Mouse (Mus musculus) kidney, embryonic 16.5 days (tissue): ENCODE results near the gene Nup62. TPM values are rescaled to one million over a fixed set of nuclear protein-coding genes. Genes with fewer than 3 reads are reported as not detected.

ENCODE experiments used
- ATAC-seq: fragments of 200-750 bp; cut with Nextera tagmentation; 2 replicates; pipeline ENCODE4 v1.8.0; 2017; ENCODE audit warnings: moderate TSS enrichment; ENCODE audit not compliant: low FRiP score, low TSS enrichment
- H3K27ac ChIP-seq: fragments of 300-500 bp; sonication (generic); 2 replicates; pipeline ENCODE4 v1.5.1; 2014; ENCODE audit warnings: low read length
- H3K27me3 ChIP-seq: fragments of 300-500 bp; sonication (generic); 2 replicates; pipeline ENCODE4 v1.6.1; 2014; ENCODE audit warnings: low read length, control low read depth, mixed read lengths; ENCODE audit not compliant: insufficient read depth
- H3K36me3 ChIP-seq: fragments of 300-500 bp; sonication (generic); 2 replicates; pipeline ENCODE4 v1.6.1; 2014; ENCODE audit warnings: low read length, control low read depth, mixed read lengths; ENCODE audit not compliant: insufficient read depth
- H3K4me1 ChIP-seq: fragments of 300-500 bp; sonication (generic); 2 replicates; pipeline ENCODE4 v1.6.1; 2014; ENCODE audit warnings: low read length, control low read depth, mixed read lengths; ENCODE audit not compliant: insufficient read depth
- H3K4me2 ChIP-seq: fragments of 300-500 bp; sonication (generic); replicated peaks from 2 replicates; pipeline ENCODE4 v1.6.1; 2014; ENCODE audit warnings: low read depth, low read length
- H3K4me3 ChIP-seq: fragments of 300-500 bp; sonication (generic); 2 replicates; pipeline ENCODE4 v1.5.1; 2014; ENCODE audit warnings: mild to moderate bottlenecking, low read length
- H3K9ac ChIP-seq: fragments of 300-500 bp; sonication (generic); replicated peaks from 2 replicates; pipeline ENCODE4 v1.6.1; 2014; ENCODE audit warnings: low read length
- H3K9me3 ChIP-seq: fragments of 300-500 bp; sonication (generic); 2 replicates; pipeline ENCODE4 v1.6.1; 2016; ENCODE audit warnings: low read length, control low read depth
- WGBS: fragments of 180-500 bp; shearing (Covaris S2); extraction: QIAGEN DNeasy Blood & Tissue Kit; methylation state at CpG from one replicate; pipeline ENCODE4 v1.1.7; 2014; 5-methylcytosine and 5-hydroxymethylcytosine counted together
- polyA plus RNA-seq: library from polyadenylated mRNA; unstranded; fragments of >200 nt; fragmentation: Nextera tagmentation; extraction: Ambion mirVana; gene quantifications from 2 replicates; pipeline ENCODE4 v1.2.1, GENCODE M21; 2015

Gene Nup62
- polyA plus RNA-seq: 99.9 and 105 TPM in 2 replicates

DNA sequence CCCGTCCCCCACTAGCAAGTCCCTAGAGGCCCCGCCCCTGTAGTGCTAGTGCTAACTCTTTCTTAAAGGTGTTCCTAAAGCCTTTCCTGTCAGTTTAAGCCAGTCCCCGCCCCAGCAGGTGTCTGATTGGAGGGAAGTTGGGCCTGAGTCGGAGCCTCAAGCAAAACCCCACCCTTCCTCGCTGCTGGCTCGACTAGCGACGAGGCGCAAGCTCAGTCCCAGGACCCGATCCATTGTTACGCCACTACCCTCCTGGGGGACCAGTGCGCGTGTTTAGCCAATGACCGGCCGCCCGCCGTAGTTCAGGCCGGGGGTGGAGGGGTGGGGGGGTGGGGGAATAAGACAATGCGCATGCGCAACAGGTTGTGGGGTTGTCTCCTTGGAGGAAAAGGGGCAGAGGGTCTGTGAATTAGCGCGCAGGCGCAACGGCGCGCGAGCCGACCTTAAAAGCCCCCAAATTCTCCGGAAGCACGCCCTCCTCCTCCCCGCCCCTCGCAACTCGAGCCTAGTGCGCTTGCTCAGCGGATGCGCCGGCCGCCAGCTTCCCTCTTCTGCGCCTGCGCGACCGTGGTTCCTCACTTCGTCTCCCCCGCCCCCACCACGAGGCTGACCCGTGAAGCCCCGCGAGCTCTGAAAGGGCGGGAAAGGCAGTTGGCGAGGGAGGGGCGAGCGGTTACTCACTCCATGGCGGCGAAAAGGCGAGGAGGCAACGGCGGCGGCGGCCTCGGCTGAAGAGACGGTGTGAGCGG lies at the start of gene Nup62, which contains the start of gene Il4i1:
TSS of gene Nup62 (plus strand) at position 368 of the 749 bp plus-strand sequence.
TSS of gene Il4i1 (plus strand) at position 667 of the 749 bp plus-strand sequence.
- Histone ChIP-seq H3K4me3 (peak within 1 kb of the TSS; percentile 63), H3K27me3 (no peaks in the 10 kb centered on the region), H3K27ac (peak within 1 kb of the TSS; percentile 97), H3K4me1 (peaks cover 36% of the 10 kb centered on the region), H3K36me3 (peaks cover 12% of the 10 kb centered on the region), H3K9ac (peak within 1 kb of the TSS; percentile 95), H3K4me2 (peak within 1 kb of the TSS; percentile 62), H3K9me3 (no peaks in the 10 kb centered on the region)
- ATAC-seq: peak; percentile 96
- WGBS: under 1% methylated on average over 59 of the region's 62 CpGs

DNA sequence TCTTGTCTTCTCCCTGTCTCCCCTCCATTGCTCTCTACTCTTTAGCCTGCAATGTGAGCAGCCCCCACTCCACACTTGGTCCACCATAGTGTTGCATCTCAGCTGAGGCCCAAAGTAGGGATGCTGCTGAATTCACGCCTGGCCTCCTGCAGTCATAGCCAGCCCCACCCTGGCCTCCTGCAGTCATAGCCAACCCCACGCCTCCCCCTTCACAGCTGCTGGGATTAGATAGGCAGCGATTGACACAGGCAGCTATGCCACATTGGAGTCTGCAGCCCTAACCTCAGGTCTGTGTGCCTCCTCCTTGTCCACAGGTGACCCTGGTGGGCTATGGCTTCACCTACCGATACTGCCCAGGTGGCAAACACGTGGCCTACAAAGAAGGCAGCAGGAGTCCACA lies 47.8 kb upstream of the Nup62 start:
- H3K4me1 ChIP-seq: no peaks in the 10 kb centered on the region
- H3K27ac ChIP-seq: no peak overlapping the region
- no peaks in the 10 kb centered on the region for H3K9me3 ChIP-seq
- no peak overlapping the region for H3K4me2 ChIP-seq
- WGBS: 86% methylated on average over 5 of the region's 5 CpGs
- peaks cover 40% of the 10 kb centered on the region for H3K36me3 ChIP-seq
- no peak overlapping the region for H3K4me3 ChIP-seq
- H3K27me3 ChIP-seq: no peaks in the 10 kb centered on the region
- H3K9ac ChIP-seq: no peak overlapping the region
- no peak for ATAC-seq

DNA sequence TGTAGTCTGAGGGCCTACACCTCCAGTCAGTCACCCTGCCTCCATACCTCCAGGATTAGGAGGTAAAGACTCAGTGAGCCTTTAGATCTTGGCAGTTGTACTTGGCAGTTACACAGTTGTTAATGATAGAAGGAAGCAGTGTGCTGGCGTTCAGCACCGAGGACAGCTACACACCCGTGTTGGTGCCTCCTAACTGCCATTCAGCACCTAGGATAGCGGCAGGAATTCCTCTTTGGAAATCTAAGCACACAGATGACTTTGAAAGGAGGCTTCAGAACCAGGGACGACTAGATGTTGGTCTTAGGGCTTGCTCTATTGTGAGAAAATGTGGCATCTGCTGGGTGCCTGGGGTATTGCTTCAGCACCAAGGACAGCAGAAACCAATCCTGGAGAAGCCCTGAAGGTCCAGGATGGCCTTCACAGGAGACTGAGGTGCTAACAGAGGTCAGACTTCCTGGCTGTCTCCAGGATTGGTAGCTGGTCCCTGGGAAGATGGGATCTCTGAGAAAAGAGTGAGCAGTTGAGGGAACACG lies 45.8 kb upstream of the Nup62 start:
- ATAC-seq: peak; percentile 23; the same call in 1 of the 2 replicates
- H3K9me3 ChIP-seq: no peaks in the 10 kb centered on the region
- H3K4me1 ChIP-seq: no peaks in the 10 kb centered on the region
- H3K9ac ChIP-seq: no peak overlapping the region
- H3K4me3 ChIP-seq: no peak overlapping the region
- H3K36me3 ChIP-seq: peaks cover 48% of the 10 kb centered on the region
- H3K4me2 ChIP-seq: no peak overlapping the region
- H3K27me3 ChIP-seq: no peaks in the 10 kb centered on the region
- H3K27ac ChIP-seq: no peak overlapping the region
- 14% methylated on average over 6 of the region's 6 CpGs for WGBS

DNA sequence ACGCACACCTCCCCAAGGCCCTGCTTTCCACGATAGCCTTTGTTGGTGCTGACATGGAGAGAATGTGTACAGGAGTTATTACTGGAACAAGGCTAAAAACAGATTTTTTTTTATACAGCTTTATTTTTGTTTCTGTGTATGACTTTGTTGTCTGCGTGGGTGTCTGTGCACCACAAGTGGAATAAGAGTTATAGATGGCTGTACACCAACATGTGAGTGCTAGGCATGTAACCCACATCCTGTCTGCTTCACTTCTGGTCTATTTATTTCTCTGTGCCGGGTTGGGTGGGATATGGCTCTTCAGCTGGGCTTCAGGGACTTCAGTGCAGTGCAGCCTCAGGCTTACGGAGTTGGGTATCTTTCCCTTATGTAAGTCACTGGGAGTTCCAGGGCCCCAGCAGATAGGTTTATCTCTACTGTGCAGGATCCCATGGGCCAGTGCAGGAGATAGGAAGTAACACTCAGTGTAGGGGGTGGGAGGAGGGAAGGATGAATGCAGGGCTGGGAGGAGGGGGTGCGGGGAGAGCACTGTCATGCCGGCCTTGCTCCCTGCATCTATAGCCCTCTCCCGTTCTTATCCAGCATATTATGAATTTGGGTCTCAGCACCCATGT lies 43.2 kb upstream of the Nup62 start:
- H3K9me3 ChIP-seq: no peaks in the 10 kb centered on the region
- no peaks in the 10 kb centered on the region for H3K4me1 ChIP-seq
- no peak for ATAC-seq
- WGBS: 89% methylated on average over 8 of the region's 8 CpGs
- no peak overlapping the region for H3K27ac ChIP-seq
- H3K27me3 ChIP-seq: no peaks in the 10 kb centered on the region
- H3K9ac ChIP-seq: no peak overlapping the region
- H3K4me2 ChIP-seq: no peak overlapping the region
- peaks cover 53% of the 10 kb centered on the region for H3K36me3 ChIP-seq
- no peak overlapping the region for H3K4me3 ChIP-seq

DNA sequence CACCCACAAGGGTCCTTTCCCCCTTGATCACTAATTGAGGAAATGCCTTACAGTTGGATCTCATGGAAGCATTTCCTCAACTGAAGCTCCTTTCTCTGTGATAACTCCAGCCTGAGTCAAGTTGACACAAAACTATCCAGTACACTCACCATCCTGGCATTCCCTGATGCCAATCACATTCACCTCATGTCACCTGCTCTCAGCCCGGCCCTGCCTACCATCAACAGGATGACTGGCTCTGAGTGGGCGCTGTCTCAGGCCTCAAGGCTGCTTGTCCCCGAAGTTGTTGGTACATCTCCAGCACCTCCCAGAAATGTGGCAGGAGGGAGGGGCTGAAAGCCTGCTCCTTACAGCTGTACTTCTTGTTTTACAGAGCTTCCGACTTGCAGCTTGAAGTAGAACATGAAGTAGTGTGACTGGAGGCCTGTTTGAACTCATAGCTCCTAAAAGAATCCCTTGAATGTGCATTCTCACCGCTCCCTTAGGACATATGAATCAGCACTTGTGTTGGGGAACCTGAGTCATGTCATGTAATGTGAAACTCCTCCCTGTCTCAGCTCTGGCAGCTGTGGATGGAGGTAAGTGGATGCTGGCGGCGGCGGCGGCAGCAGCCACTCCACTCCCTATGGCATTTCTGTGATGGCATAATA lies 38.9 kb upstream of the Nup62 start:
- Histone ChIP-seq H3K4me2 (no peak overlapping the region), H3K4me3 (no peak overlapping the region), H3K9me3 (no peaks in the 10 kb centered on the region), H3K27me3 (no peaks in the 10 kb centered on the region), H3K36me3 (peaks cover 37% of the 10 kb centered on the region), H3K27ac (no peak overlapping the region), H3K4me1 (no peaks in the 10 kb centered on the region), H3K9ac (no peak overlapping the region)
- 90% methylated on average over 9 of the region's 9 CpGs for WGBS
- ATAC-seq: no peak

DNA sequence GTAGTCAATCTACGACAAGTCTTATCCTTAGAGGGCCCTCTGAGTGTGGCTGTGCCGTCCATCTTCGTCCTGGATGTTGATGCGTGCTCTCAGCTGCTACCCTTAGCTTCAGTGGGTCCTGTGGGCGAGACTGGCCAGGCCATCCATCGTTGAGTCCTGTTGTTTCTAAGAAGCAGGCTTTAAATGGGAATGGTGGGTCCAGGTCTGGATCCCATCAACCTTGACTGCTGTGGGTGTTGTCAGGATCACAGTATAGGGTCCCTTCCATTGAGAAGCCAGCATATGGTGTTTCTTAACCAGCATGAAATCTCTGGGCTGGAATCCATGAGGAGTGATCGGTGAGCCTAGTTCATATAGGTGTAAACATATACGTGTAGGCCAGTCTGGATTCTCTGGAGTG lies 35.8 kb upstream of the Nup62 start:
- H3K9ac ChIP-seq: no peak overlapping the region
- no peak overlapping the region for H3K4me3 ChIP-seq
- H3K27ac ChIP-seq: no peak overlapping the region
- peaks cover 17% of the 10 kb centered on the region for H3K36me3 ChIP-seq
- no peak overlapping the region for H3K4me2 ChIP-seq
- H3K27me3 ChIP-seq: no peaks in the 10 kb centered on the region
- H3K4me1 ChIP-seq: no peaks in the 10 kb centered on the region
- 89% methylated on average over 8 of the region's 8 CpGs for WGBS
- H3K9me3 ChIP-seq: no peaks in the 10 kb centered on the region
- ATAC-seq: no peak

DNA sequence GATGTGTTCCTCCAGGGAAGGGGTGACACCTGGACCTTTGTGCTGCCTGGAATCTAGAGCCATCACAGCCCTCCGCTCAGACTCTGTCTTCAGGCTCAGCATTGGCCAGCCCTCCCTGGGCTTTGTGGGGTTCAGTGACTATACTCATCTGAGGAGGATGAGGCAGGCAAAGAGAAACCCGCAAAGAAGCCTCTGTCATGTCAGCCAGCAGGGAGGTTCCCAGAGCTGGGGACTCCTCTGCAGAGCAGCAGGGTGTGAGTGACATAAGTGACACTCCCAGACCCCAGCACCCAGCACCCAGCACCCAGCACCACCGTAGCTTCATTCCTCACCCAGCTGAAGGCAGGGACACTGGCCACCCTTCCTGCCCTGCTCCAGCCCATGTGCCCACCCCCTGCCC lies 26.4 kb upstream of the Nup62 start:
- Histone ChIP-seq H3K27me3 (no peaks in the 10 kb centered on the region), H3K4me3 (no peak overlapping the region), H3K4me2 (no peak overlapping the region), H3K36me3 (no peaks in the 10 kb centered on the region), H3K9me3 (peaks cover 3% of the 10 kb centered on the region; the same call in 1 of the 2 replicates), H3K4me1 (no peaks in the 10 kb centered on the region), H3K9ac (no peak overlapping the region), H3K27ac (no peak overlapping the region)
- 67% methylated on average over 3 of the region's 3 CpGs for WGBS
- ATAC-seq: no peak

DNA sequence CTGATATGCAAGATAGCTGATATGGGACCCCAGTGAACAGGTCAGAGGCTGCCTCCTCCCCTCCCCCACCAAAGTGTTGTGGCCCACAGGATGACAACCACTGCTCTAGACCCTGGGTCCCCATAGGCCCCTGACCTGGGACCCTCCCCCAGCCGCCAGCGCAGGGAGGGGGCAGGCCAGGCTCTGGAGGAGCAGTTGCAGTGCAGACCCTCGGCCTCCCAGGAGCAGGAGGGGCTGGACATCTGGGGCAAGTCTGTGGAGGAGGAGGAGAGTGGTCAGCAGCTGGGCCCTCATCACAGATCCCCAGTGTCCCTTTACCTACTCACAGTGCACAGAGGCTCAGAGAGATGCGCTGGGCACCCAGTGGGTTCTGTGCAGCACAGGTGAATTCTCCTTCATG lies 25.8 kb upstream of the Nup62 start:
- Histone ChIP-seq H3K36me3 (no peaks in the 10 kb centered on the region), H3K4me2 (no peak overlapping the region), H3K9me3 (peaks cover 6% of the 10 kb centered on the region; the same call in 1 of the 2 replicates), H3K27ac (no peak overlapping the region), H3K9ac (no peak overlapping the region), H3K4me1 (no peaks in the 10 kb centered on the region), H3K27me3 (no peaks in the 10 kb centered on the region), H3K4me3 (no peak overlapping the region)
- ATAC-seq: no peak
- WGBS: 50% methylated on average over 4 of the region's 4 CpGs

DNA sequence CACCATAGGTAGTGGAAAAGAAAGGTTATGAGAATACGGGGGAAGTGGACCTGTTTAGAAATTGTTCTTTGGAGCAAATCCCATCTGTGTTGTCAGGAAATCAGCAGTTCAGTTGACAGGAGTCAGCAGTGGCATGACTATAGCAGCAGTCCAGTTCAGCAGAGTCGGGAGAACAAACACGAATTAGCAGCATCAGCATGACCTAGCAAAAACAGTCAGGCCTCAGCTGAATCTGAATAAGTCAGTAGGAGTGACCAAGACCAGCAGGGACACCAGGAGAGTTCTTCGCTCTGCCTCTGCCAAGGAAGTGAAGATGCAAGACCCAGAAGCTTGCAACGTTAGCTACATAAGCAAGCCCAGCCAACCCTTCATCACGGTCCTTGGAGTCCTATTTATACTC lies 23.1 kb upstream of the Nup62 start:
- H3K4me1 ChIP-seq: no peaks in the 10 kb centered on the region
- H3K36me3 ChIP-seq: no peaks in the 10 kb centered on the region
- peaks cover 6% of the 10 kb centered on the region; the same call in 1 of the 2 replicates for H3K9me3 ChIP-seq
- H3K4me3 ChIP-seq: no peak overlapping the region
- no peak for ATAC-seq
- H3K9ac ChIP-seq: no peak overlapping the region
- H3K27me3 ChIP-seq: no peaks in the 10 kb centered on the region
- H3K4me2 ChIP-seq: no peak overlapping the region
- no peak overlapping the region for H3K27ac ChIP-seq
- whole genome bisulfite sequencing: 77% methylated on average over 6 of the region's 6 CpGs
